Mouse (Mus musculus): Measurements from ENCODE around the gene Nox1.

GRCm38 (mm10) chrX:134208491-134208890 lies 13.3 kb downstream of the Nox1 start:
- TF ChIP-seq POLR2A (IDR thresholded peaks at IDR 0.05; ENCODE audit: extremely low read depth, insufficient read depth, low read length) (no peak), CTCF (IDR thresholded peaks at IDR 0.05; ENCODE audit: low read depth, low read length) (no peak)
